ENCODE assay signal across 8 mouse cellular contexts in genomic region chr13:63551552-63552290, GRCm38 (mm10). TPM values are rescaled to one million over a fixed set of nuclear protein-coding genes. Genes with fewer than 3 reads are reported as not detected.
DNase-seq lines count a peak whose midpoint lies in the region; ATAC-seq and TF ChIP-seq lines count a peak whose summit lies in the region.

No protein-coding gene starts in this region.

- no peak for DNase-seq in layer of hippocampus, adult 2 months (ENCODE audit: low spot score in 2 of 2)
- no peak for DNase-seq in layer of hippocampus, postnatal 36 days
- no peak for DNase-seq in hindbrain, embryonic 10.5 days (ENCODE audit: low spot score)
- DNase-seq in midbrain, embryonic 10.5 days (ENCODE audit: low spot score): no peak
- DNase-seq in heart, postnatal 14 days: no peak
- DNase-seq in kidney, adult 11 months: no peak
- DNase-seq in kidney, adult 8-10 months: no peak

- no peak overlapping the region; the same call in 1 of the 2 replicates for H3K4me3 ChIP-seq in layer of hippocampus, adult 2 months
- peak overlapping the region; percentile 4; the same call in 1 of the 2 replicates for H3K4me3 ChIP-seq in hindbrain, embryonic 10.5 days
- peak overlapping the region; percentile 100; the same call in 1 of the 2 replicates for H3K4me3 ChIP-seq in midbrain, embryonic 10.5 days
- no peak overlapping the region for H3K4me3 ChIP-seq in stomach, embryonic 15.5 days (replicated peaks)

- H3K27ac ChIP-seq in layer of hippocampus, adult 2 months: peak overlapping the region; percentile 51; the same call in 1 of the 2 replicates
- peak overlapping the region; percentile 88 for H3K27ac ChIP-seq in hindbrain, embryonic 10.5 days
- H3K27ac ChIP-seq in midbrain, embryonic 10.5 days (replicated peaks): peak overlapping the region; percentile 84
- peak overlapping the region; percentile 40; the same call in 1 of the 2 replicates for H3K27ac ChIP-seq in stomach, embryonic 15.5 days

- H3K27me3 ChIP-seq in hindbrain, embryonic 10.5 days (ENCODE audit: insufficient read depth, poor library complexity, severe bottlenecking): no peaks in the 10 kb centered on the region
- no peaks in the 10 kb centered on the region for H3K27me3 ChIP-seq in midbrain, embryonic 10.5 days (ENCODE audit: low read depth, poor library complexity, severe bottlenecking)
- no peaks in the 10 kb centered on the region for H3K27me3 ChIP-seq in stomach, embryonic 15.5 days (replicated peaks)

- H3K9me3 ChIP-seq in hindbrain, embryonic 10.5 days: no peaks in the 10 kb centered on the region
- no peaks in the 10 kb centered on the region for H3K9me3 ChIP-seq in midbrain, embryonic 10.5 days (replicated peaks)
- no peaks in the 10 kb centered on the region for H3K9me3 ChIP-seq in stomach, embryonic 15.5 days

- intact Hi-C loops in heart, postnatal 14 days (cut with DNase I): no loop called here

- peaks cover 86% of the 10 kb centered on the region for H3K4me1 ChIP-seq in hindbrain, embryonic 10.5 days (replicated peaks)
- peaks cover 87% of the 10 kb centered on the region for H3K4me1 ChIP-seq in midbrain, embryonic 10.5 days
- peaks cover 58% of the 10 kb centered on the region for H3K4me1 ChIP-seq in stomach, embryonic 15.5 days

- H3K9ac ChIP-seq in stomach, embryonic 15.5 days: no peak overlapping the region

- peaks cover 38% of the 10 kb centered on the region for H3K36me3 ChIP-seq in hindbrain, embryonic 10.5 days
- H3K36me3 ChIP-seq in midbrain, embryonic 10.5 days: peaks cover 56% of the 10 kb centered on the region
- peaks cover 4% of the 10 kb centered on the region; the same call in 1 of the 2 replicates for H3K36me3 ChIP-seq in stomach, embryonic 15.5 days

- peak; percentile 30; the same call in 1 of the 2 replicates for TF ChIP-seq CTCF in layer of hippocampus, adult 2 months (conservative IDR thresholded peaks at IDR 0.05)

- H3K4me2 ChIP-seq in stomach, embryonic 15.5 days: 0 out of 2 replicates have a peak overlapping the region, but pooled peaks have one; percentile 4

- no peak for ATAC-seq in stomach, embryonic 15.5 days (ENCODE audit: insufficient read depth, low FRiP score, low read depth)

- 70% methylated on average over 10 of the region's 10 CpGs for WGBS in hindbrain, embryonic 10.5 days
- 74% methylated on average over 10 of the region's 10 CpGs for WGBS in midbrain, embryonic 10.5 days
- 50% methylated on average over 10 of the region's 10 CpGs for WGBS in stomach, embryonic 15.5 days

RNA-seq across cellular contexts. Expression of gene Ptch1, which starts 21.7 kb away (rescaled TPM):
- total RNA-seq in layer of hippocampus, adult 2 months (2021): 10 to 100 TPM; 43.9 to 45.4 TPM
- 10 to 100 TPM; 41.0 to 49.1 TPM for total RNA-seq in layer of hippocampus, postnatal 36 days (2021)
- 21.8 and 22.1 TPM in 2 replicates for polyA plus RNA-seq in hindbrain, embryonic 10.5 days (2016; fragmentation: Nextera tagmentation; extraction: Ambion mirVana)
- polyA plus RNA-seq in midbrain, embryonic 10.5 days (2016; fragmentation: Nextera tagmentation; extraction: Ambion mirVana): 30.9 and 31.6 TPM in 2 replicates
- polyA plus RNA-seq in stomach, embryonic 15.5 days (2015; fragmentation: Nextera tagmentation; extraction: Ambion mirVana): 32.1 and 34.3 TPM in 2 replicates
- total RNA-seq in heart, postnatal 14 days (2021): 10 to 100 TPM; 12.0 to 16.1 TPM

RNA-seq across cellular contexts. Expression of gene Fancc, which starts 54.6 kb away (rescaled TPM):
- 1 to 10 TPM; 6.5 to 9.5 TPM for total RNA-seq in layer of hippocampus, adult 2 months (2021)
- 1 to 10 TPM; 5.8 to 5.9 TPM for total RNA-seq in layer of hippocampus, postnatal 36 days (2021)
- polyA plus RNA-seq in hindbrain, embryonic 10.5 days (2016; fragmentation: Nextera tagmentation; extraction: Ambion mirVana): 23.4 and 25.2 TPM in 2 replicates
- 26.7 and 28.3 TPM in 2 replicates for polyA plus RNA-seq in midbrain, embryonic 10.5 days (2016; fragmentation: Nextera tagmentation; extraction: Ambion mirVana)
- 17.8 and 18.6 TPM in 2 replicates for polyA plus RNA-seq in stomach, embryonic 15.5 days (2015; fragmentation: Nextera tagmentation; extraction: Ambion mirVana)
- total RNA-seq in heart, postnatal 14 days (2021): 1 to 10 TPM; 5.0 to 6.9 TPM

Comparison
In these comparisons a context has a peak if more than half of its experiments do, and no peak if none do; other contexts are left out.
1. H3K4me3 ChIP-seq: peak in hindbrain, embryonic 10.5 days (single experiment) and midbrain, embryonic 10.5 days (single experiment); none in layer of hippocampus, adult 2 months (single experiment) and stomach, embryonic 15.5 days (single experiment).
2. Peak in every context shown above with its lines, with median percentiles within 50 percentile points of each other: H3K27ac ChIP-seq.